Mouse (Mus musculus) hindbrain, embryonic 16.5 days (tissue): ENCODE measurements at regions not wholly inside any gene's neighbourhood (a gene's known extent, or its start where the extent isn't known, plus 50 kb on each side); places are given as distances from the start of the nearest gene placed in this dataset.
"Not testable (repeated sequence)": the region's sequence is repeated elsewhere in the genome, so short reads cannot be mapped to it uniquely, and the experiment has no call there.

ENCODE experiments used
- ATAC-seq: fragments of 200-750 bp; cut with Nextera tagmentation; 2 replicates; pipeline ENCODE4 v1.8.0; 2017; ENCODE audit warnings: moderate TSS enrichment, moderate library complexity
- H3K27ac ChIP-seq: fragments of 300-500 bp; sonication (generic); 2 replicates; pipeline ENCODE4 v1.5.1; 2014; ENCODE audit warnings: low read depth, mild to moderate bottlenecking, control low read depth, low read length, moderate library complexity
- H3K27me3 ChIP-seq: fragments of 300-500 bp; sonication (generic); replicated peaks from 2 replicates; pipeline ENCODE4 v1.6.1; 2014; ENCODE audit warnings: low read length; ENCODE audit not compliant: control insufficient read depth, insufficient read depth
- H3K36me3 ChIP-seq: fragments of 300-500 bp; sonication (generic); 2 replicates; pipeline ENCODE4 v1.6.1; 2014; ENCODE audit warnings: mild to moderate bottlenecking, low read length, moderate library complexity, mixed read lengths; ENCODE audit not compliant: control insufficient read depth, insufficient read depth
- H3K4me1 ChIP-seq: fragments of 300-500 bp; sonication (generic); 2 replicates; pipeline ENCODE4 v1.6.1; 2014; ENCODE audit warnings: low read depth, low read length; ENCODE audit not compliant: control insufficient read depth, insufficient read depth
- H3K4me2 ChIP-seq: fragments of 300-500 bp; sonication (generic); 2 replicates; pipeline ENCODE4 v1.6.1; 2014; ENCODE audit warnings: mild to moderate bottlenecking, low read length, control low read depth, moderate library complexity
- H3K4me3 ChIP-seq: fragments of 300-500 bp; sonication (generic); 2 replicates; pipeline ENCODE4 v1.5.1; 2014; ENCODE audit warnings: mild to moderate bottlenecking, low read length, control low read depth, moderate library complexity
- H3K9ac ChIP-seq: fragments of 300-500 bp; sonication (generic); 2 replicates; pipeline ENCODE4 v1.6.1; 2014; ENCODE audit warnings: low read depth, mild to moderate bottlenecking, control low read depth, low read length, moderate library complexity
- H3K9me3 ChIP-seq: fragments of 300-500 bp; sonication (generic); 2 replicates; pipeline ENCODE4 v1.6.1; 2014; ENCODE audit warnings: mild to moderate bottlenecking, low read length, moderate library complexity; ENCODE audit not compliant: control insufficient read depth
- WGBS: fragments of 180-500 bp; shearing (Covaris S2); extraction: QIAGEN DNeasy Blood & Tissue Kit; methylation state at CpG from one replicate; pipeline ENCODE4 v1.1.7; 2014; 5-methylcytosine and 5-hydroxymethylcytosine counted together

DNA sequence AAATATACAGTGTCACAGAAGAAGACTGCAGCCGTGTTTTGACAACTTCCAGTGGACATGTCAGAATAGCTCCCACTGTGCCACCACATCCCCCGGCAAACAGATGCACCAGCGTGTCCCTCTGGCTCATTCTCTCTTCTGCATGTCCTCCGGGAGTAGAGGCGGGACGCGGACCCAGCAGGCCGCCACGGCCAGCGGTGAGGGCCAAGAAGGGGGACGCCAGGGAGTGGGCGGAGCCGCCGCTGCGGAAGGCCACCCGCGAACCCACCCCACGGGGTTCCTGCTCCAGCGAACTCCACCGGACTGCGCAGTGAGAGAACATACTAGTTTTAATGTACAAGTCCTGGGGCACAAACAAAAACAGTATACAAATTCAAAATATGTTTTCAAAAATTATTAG lies 838.7 kb upstream of the 4930412O13Rik start:
- 59% methylated on average over 21 of the region's 21 CpGs for WGBS
- not testable (repeated sequence) for H3K9ac ChIP-seq, H3K4me3 ChIP-seq, ATAC-seq, H3K9me3 ChIP-seq, H3K36me3 ChIP-seq, H3K4me1 ChIP-seq, H3K4me2 ChIP-seq, H3K27ac ChIP-seq, H3K27me3 ChIP-seq

DNA sequence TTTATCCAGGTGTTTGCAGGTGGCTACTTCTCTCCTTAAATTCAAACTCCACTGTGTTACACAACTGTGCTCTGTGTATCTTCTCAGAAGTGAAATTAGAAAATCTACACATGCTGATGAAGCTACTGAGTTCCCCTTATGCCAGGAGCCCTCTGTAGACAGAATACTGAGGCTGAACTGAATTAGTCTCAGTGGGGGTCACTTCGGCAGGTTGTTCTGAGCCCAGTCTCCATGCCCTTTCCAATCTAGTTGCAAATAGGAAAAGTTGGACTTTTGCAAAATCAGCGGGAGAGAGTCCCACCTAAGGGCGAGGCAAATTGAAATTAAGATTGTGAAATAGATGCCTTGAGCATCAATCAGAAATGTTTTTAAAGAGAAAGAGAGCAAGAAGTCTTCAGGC lies 833.1 kb upstream of the 4930412O13Rik start:
- H3K4me2 ChIP-seq: no peak overlapping the region
- H3K27me3 ChIP-seq: no peaks in the 10 kb centered on the region
- H3K9me3 ChIP-seq: no peaks in the 10 kb centered on the region
- no peak for ATAC-seq
- no peaks in the 10 kb centered on the region for H3K36me3 ChIP-seq
- no peak overlapping the region for H3K4me3 ChIP-seq
- H3K4me1 ChIP-seq: no peaks in the 10 kb centered on the region
- WGBS: 84% methylated on average over 3 of the region's 3 CpGs
- no peak overlapping the region for H3K9ac ChIP-seq
- no peak overlapping the region for H3K27ac ChIP-seq

DNA sequence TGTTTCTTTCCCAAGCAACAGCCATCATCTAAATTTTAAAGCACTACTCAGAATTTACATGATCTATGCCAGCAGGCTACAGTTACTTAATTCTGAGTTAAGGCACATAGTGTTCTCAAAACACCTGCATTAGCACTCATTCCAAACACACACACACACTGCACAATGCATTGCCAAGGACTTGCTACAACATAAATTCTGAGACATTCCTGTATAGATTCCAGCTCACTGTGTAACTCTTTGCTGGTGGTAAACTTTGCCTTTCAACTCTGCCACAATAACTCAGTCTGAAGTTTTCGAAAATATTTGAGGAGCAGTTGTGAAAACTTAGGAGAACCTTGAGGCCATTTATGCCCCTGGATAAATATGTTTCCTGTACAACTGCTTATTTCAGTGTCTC lies 807.2 kb upstream of the 4930412O13Rik start:
- Histone ChIP-seq H3K4me3 (no peak overlapping the region), H3K27ac (no peak overlapping the region), H3K4me1 (no peaks in the 10 kb centered on the region), H3K9me3 (0 out of 2 replicates have a peak, but pooled peaks cover 2% of the 10 kb centered on the region), H3K9ac (no peak overlapping the region), H3K36me3 (no peaks in the 10 kb centered on the region), H3K27me3 (no peaks in the 10 kb centered on the region), H3K4me2 (no peak overlapping the region)
- 89% methylated on average over 1 of the region's 1 CpGs for WGBS
- ATAC-seq: no peak

DNA sequence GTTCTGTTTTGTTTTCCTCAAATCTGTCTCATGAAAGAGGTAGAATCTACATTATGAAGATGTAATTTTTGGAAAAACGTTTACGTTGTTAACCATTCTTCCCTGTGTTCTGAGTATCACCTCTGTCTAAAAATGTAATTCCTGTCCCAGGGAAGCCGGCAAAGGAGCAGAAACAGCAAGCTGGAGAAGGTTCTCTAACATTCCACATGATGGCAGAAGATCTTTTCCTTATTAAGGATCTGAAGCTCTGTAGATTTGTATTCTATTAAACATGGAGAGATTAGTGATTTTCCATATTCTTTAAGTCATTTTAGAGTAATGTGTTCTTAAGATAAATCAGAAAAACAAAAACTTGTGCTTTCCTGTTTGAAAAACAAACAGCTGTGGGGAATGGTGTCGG lies 802.9 kb upstream of the 4930412O13Rik start:
- H3K9me3 ChIP-seq: no peaks in the 10 kb centered on the region
- H3K4me3 ChIP-seq: no peak overlapping the region
- 82% methylated on average over 4 of the region's 4 CpGs for WGBS
- H3K9ac ChIP-seq: no peak overlapping the region
- no peaks in the 10 kb centered on the region for H3K4me1 ChIP-seq
- H3K27me3 ChIP-seq: no peaks in the 10 kb centered on the region
- ATAC-seq: no peak
- no peak overlapping the region for H3K4me2 ChIP-seq
- H3K36me3 ChIP-seq: no peaks in the 10 kb centered on the region
- H3K27ac ChIP-seq: no peak overlapping the region

GRCm38 (mm10) chr2:9081746-9082145 lies 799.3 kb upstream of the 4930412O13Rik start:
- Histone ChIP-seq H3K27ac (no peak overlapping the region), H3K27me3 (no peaks in the 10 kb centered on the region), H3K4me3 (no peak overlapping the region), H3K9me3 (no peaks in the 10 kb centered on the region), H3K36me3 (no peaks in the 10 kb centered on the region), H3K4me1 (no peaks in the 10 kb centered on the region), H3K9ac (no peak overlapping the region), H3K4me2 (no peak overlapping the region)
- ATAC-seq: no peak
- WGBS: 90% methylated on average over 1 of the region's 1 CpGs

GRCm38 (mm10) chr2:9095317-9095716 lies 785.7 kb upstream of the 4930412O13Rik start:
- Histone ChIP-seq H3K9me3 (no peaks in the 10 kb centered on the region), H3K27me3 (no peaks in the 10 kb centered on the region), H3K27ac (no peak overlapping the region), H3K4me2 (no peak overlapping the region), H3K4me1 (no peaks in the 10 kb centered on the region), H3K36me3 (no peaks in the 10 kb centered on the region), H3K4me3 (no peak overlapping the region), H3K9ac (no peak overlapping the region)
- WGBS: 74% methylated on average over 4 of the region's 4 CpGs
- no peak for ATAC-seq

DNA sequence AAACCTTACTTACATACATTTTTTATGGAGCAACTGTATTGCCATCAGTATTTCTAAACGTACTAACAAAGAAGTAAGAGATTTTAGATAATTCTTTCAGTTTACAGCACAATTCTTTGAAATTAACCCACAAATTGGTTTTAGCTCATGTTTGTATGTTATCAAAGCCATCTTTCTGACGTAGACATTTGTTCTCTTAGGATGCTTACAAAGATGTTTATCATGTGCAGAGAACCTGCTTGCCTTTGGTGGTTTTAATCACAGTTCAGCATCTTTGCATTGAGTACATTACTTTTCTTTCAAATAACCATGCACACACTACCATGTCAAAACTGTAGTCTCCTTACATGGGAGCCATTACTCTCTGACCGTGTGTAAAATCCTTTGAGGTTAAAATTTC lies 764.4 kb upstream of the 4930412O13Rik start:
- Histone ChIP-seq H3K4me3 (no peak overlapping the region), H3K27ac (no peak overlapping the region), H3K36me3 (no peaks in the 10 kb centered on the region), H3K9ac (no peak overlapping the region), H3K27me3 (no peaks in the 10 kb centered on the region), H3K4me1 (no peaks in the 10 kb centered on the region), H3K4me2 (no peak overlapping the region), H3K9me3 (no peaks in the 10 kb centered on the region)
- WGBS: 81% methylated on average over 3 of the region's 3 CpGs
- ATAC-seq: no peak

DNA sequence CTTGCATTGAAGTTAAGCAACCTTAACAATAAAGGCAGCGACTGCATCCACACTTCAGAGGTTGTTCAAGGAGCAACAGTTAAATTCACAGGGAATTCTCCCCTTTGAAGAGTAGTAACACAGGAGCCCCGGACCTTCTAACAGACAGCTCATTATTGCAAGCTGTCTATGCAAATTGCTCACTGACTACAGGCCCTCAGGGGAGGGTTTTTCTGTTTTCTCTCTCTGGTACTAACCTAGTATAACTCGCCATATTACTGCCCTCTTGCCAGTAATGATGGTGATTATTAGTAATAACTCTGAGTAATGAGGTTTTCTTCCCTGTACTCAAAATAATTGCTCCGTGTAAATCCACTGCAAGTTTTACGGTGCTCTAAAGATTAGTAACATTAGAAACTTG lies 763.5 kb upstream of the 4930412O13Rik start:
- ATAC-seq: 0 out of 2 replicates have a peak, but pooled peaks have one; percentile 11
- H3K4me1 ChIP-seq: no peaks in the 10 kb centered on the region
- H3K27me3 ChIP-seq: no peaks in the 10 kb centered on the region
- no peak overlapping the region for H3K9ac ChIP-seq
- no peak overlapping the region for H3K4me2 ChIP-seq
- H3K4me3 ChIP-seq: no peak overlapping the region
- no peaks in the 10 kb centered on the region for H3K36me3 ChIP-seq
- H3K9me3 ChIP-seq: no peaks in the 10 kb centered on the region
- WGBS: 56% methylated on average over 5 of the region's 5 CpGs
- no peak overlapping the region for H3K27ac ChIP-seq

DNA sequence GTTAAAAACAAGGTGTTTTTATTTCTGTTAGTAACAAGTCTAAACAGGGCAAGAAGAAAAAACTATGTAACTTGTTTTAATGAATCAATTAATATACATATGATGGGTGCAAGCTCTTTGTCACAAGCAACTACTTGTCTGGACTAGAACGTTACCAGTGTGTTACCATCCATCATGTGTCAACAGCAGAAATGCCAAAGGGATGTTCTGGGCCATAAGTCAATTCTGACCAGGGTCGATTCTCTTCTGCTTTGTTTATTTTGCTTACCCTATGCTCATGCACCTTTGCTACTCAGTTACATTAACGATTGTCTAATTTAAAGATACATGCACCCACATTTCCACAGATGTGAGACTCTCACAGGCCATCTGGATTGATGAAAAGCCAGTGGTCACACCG lies 744.1 kb upstream of the 4930412O13Rik start:
- no peaks in the 10 kb centered on the region for H3K27me3 ChIP-seq
- H3K27ac ChIP-seq: no peak overlapping the region
- no peaks in the 10 kb centered on the region for H3K9me3 ChIP-seq
- no peak overlapping the region for H3K9ac ChIP-seq
- no peak overlapping the region for H3K4me2 ChIP-seq
- no peaks in the 10 kb centered on the region for H3K4me1 ChIP-seq
- WGBS: 51% methylated on average over 4 of the region's 4 CpGs
- ATAC-seq: no peak
- no peaks in the 10 kb centered on the region for H3K36me3 ChIP-seq
- no peak overlapping the region for H3K4me3 ChIP-seq

DNA sequence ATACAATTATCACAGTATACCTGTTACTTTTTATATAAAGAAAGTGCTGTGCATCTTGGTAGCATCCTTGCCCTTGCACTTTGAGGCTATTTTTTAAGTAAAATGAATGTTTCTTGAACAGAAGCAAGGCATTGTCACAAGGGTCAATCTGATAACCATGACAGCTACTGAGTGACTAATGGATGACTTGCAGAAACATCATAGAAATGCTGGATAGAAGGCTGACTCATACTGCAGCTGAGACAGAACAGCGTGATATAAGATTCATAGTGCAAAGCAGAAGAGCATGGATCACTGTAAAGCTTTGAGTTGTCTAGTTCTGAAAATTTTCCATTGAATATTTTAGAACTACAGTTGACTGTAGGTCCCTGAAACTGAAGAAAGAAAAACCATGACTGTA lies 739.6 kb upstream of the 4930412O13Rik start:
- H3K4me2 ChIP-seq: no peak overlapping the region
- no peaks in the 10 kb centered on the region for H3K4me1 ChIP-seq
- no peaks in the 10 kb centered on the region for H3K9me3 ChIP-seq
- no peak overlapping the region for H3K9ac ChIP-seq
- H3K27ac ChIP-seq: no peak overlapping the region
- H3K4me3 ChIP-seq: no peak overlapping the region
- no peaks in the 10 kb centered on the region for H3K27me3 ChIP-seq
- no peaks in the 10 kb centered on the region for H3K36me3 ChIP-seq
- WGBS: 89% methylated on average over 1 of the region's 1 CpGs
- ATAC-seq: no peak
